Mouse (Mus musculus): ENCODE measurements around the gene Hnrnph3.

The Hnrnph3 gene

GRCm38 (mm10) chr10:62984495-62984894 lies 39.5 kb downstream of the Hnrnph3 start:
- no peak for DNase-seq (ENCODE audit: low spot score in 2 of 2)

- no peak for DNase-seq (ENCODE audit: low spot score in 2 of 2)
Observed at GRCm38 (mm10) chr10:62984072-62984471, 39.9 kb downstream of the Hnrnph3 start.

GRCm38 (mm10) chr10:62980039-62980954 lies 43.7 kb downstream of the Hnrnph3 start, which contains the start of gene Rufy2:
Gene Rufy2 (plus strand): TSS chr10:62980223.
- DNase-seq (ENCODE audit: low spot score in 2 of 2) = peak; percentile 93 to 94

GRCm38 (mm10) chr10:62979667-62980038 lies 44.4 kb downstream of the Hnrnph3 start:
- DNase-seq (ENCODE audit: low spot score in 2 of 2) = no peak

GRCm38 (mm10) chr10:62971821-62972220 lies 52.2 kb downstream of the Hnrnph3 start:
- DNase-seq (ENCODE audit: low spot score in 2 of 2) = peak; percentile 40 to 41

- no peak for DNase-seq (ENCODE audit: low spot score in 2 of 2)
Observed at GRCm38 (mm10) chr10:62966291-62966690, 57.7 kb downstream of the Hnrnph3 start.

- no peak for DNase-seq (ENCODE audit: low spot score in 2 of 2)
Observed at GRCm38 (mm10) chr10:62965796-62966195, 58.2 kb downstream of the Hnrnph3 start.
